Mouse (Mus musculus) stomach, postnatal 0 days (tissue): ENCODE measurements around the gene Med16. TPM values are rescaled to one million over a fixed set of nuclear protein-coding genes. Genes with fewer than 3 reads are reported as not detected.

Experiments
- ATAC-seq: fragments of 200-750 bp; cut with Nextera tagmentation; 2 replicates; pipeline ENCODE4 v1.8.0; 2017; ENCODE audit not compliant: low FRiP score, low TSS enrichment
- DNase-seq: peaks from one replicate; pipeline ENCODE4 v3.0.0-alpha.2; 2016; ENCODE audit warnings: low spot score
- H3K27ac ChIP-seq: fragments of 300-500 bp; sonication (generic); replicated peaks from 2 replicates; pipeline ENCODE4 v1.5.1; 2014; ENCODE audit warnings: mild to moderate bottlenecking, control low read depth
- H3K27me3 ChIP-seq: fragments of 300-500 bp; sonication (generic); 2 replicates; pipeline ENCODE4 v1.6.1; 2014; ENCODE audit warnings: low read length; ENCODE audit not compliant: control insufficient read depth, insufficient read depth
- H3K36me3 ChIP-seq: fragments of 300-500 bp; sonication (generic); 2 replicates; pipeline ENCODE4 v1.6.1; 2014; ENCODE audit warnings: low read length, mixed read lengths; ENCODE audit not compliant: control insufficient read depth, insufficient read depth
- H3K4me1 ChIP-seq: fragments of 300-500 bp; sonication (generic); replicated peaks from 2 replicates; pipeline ENCODE4 v1.6.1; 2014; ENCODE audit warnings: antibody characterized with exemption; ENCODE audit not compliant: control insufficient read depth, insufficient read depth
- H3K4me2 ChIP-seq: fragments of 300-500 bp; sonication (generic); replicated peaks from 2 replicates; pipeline ENCODE4 v1.6.1; 2014; ENCODE audit warnings: low read depth, mild to moderate bottlenecking, control low read depth, moderate library complexity
- H3K4me3 ChIP-seq: fragments of 300-500 bp; sonication (generic); 2 replicates; pipeline ENCODE4 v1.5.1; 2014; ENCODE audit warnings: low read depth, low read length, control low read depth
- H3K9ac ChIP-seq: fragments of 300-500 bp; sonication (generic); 2 replicates; pipeline ENCODE4 v1.6.1; 2014; ENCODE audit warnings: mild to moderate bottlenecking, low read length, control low read depth, mixed read lengths
- H3K9me3 ChIP-seq: fragments of 300-500 bp; sonication (generic); 2 replicates; pipeline ENCODE4 v1.6.1; 2016; ENCODE audit warnings: low read length; ENCODE audit not compliant: control insufficient read depth
- CTCF ChIP-seq: IDR thresholded peaks from 2 replicates; pipeline ENCODE4 v1.5.1; 2016; ENCODE audit warnings: antibody characterized with exemption, low read depth, mild to moderate bottlenecking, moderate library complexity
- EP300 ChIP-seq: optimal IDR thresholded peaks from 2 replicates; pipeline ENCODE3; 2016; ENCODE audit warnings: antibody characterized with exemption
- WGBS: fragments of 180-500 bp; shearing (Covaris S2); extraction: QIAGEN DNeasy Blood & Tissue Kit; methylation state at CpG from one replicate; pipeline ENCODE4 v1.1.7; 2014; 5-methylcytosine and 5-hydroxymethylcytosine counted together
- polyA plus RNA-seq: library from polyadenylated mRNA; unstranded; fragments of >200 nt; fragmentation: Nextera tagmentation; extraction: Ambion mirVana; gene quantifications from 2 replicates; pipeline ENCODE4 v1.2.1, GENCODE M21; 2015

Gene Med16
- polyA plus RNA-seq, 1 experiment from 2014 or later: 25.6 TPM

GRCm38 (mm10) chr10:79916808-79917531, 8.2 kb upstream of the Med16 start, which contains the start of gene Kiss1r:
Gene Kiss1r, plus strand, starts transcription at chr10:79916971.
- no peak for TF ChIP-seq EP300
- TF ChIP-seq CTCF: no peak
- Histone ChIP-seq H3K36me3 (peaks cover under 1% of the 10 kb centered on the region; the same call in 1 of the 2 replicates), H3K27me3 (peaks cover 2% of the 10 kb centered on the region; the same call in 1 of the 2 replicates), H3K4me2 (peak within 1 kb of the TSS; percentile 88), H3K9ac (peak within 1 kb of the TSS; percentile 97), H3K4me3 (peak within 1 kb of the TSS; percentile 79), H3K4me1 (peaks cover 3% of the 10 kb centered on the region; the same call in 1 of the 2 replicates), H3K27ac (peak within 1 kb of the TSS; percentile 89), H3K9me3 (no peaks in the 10 kb centered on the region)
- 2% methylated on average over 42 of the region's 42 CpGs for WGBS
- DNase-seq (peak; percentile 91), ATAC-seq (peak; percentile 72)

DNA sequence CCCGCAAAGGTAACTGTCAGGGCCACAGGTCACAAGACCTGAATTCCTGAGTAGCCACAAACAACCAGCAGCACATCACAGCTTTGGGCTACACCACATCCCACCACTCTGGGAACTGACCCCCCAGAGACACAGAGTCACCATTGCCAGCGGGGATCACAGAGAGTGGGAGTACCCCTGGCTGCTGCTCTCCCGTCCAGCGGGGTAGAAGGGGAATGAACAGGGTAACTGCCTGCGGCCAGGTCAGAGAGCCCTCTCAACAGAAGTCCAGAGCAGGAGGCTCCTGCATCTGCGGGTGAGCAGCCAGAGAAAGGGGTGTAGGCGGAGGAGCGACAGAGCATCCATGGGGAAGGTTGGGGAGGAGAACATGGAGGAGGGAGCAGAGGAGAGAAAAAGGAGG, 7.4 kb upstream of the Med16 start:
- Histone ChIP-seq H3K9me3 (no peaks in the 10 kb centered on the region), H3K27ac (peak overlapping the region; percentile 89), H3K9ac (peak overlapping the region; percentile 97), H3K4me1 (peaks cover 3% of the 10 kb centered on the region; the same call in 1 of the 2 replicates), H3K27me3 (no peaks in the 10 kb centered on the region; the same call in 1 of the 2 replicates), H3K4me2 (peak overlapping the region; percentile 88), H3K4me3 (peak overlapping the region; percentile 79), H3K36me3 (peaks cover 6% of the 10 kb centered on the region)
- ATAC-seq: no peak
- 6% methylated on average over 8 of the region's 8 CpGs for WGBS
- DNase-seq: no peak
- no peak for TF ChIP-seq EP300
- TF ChIP-seq CTCF: no peak

GRCm38 (mm10) chr10:79914948-79915596, 6.3 kb upstream of the Med16 start:
- Histone ChIP-seq H3K4me1 (peaks cover 3% of the 10 kb centered on the region; the same call in 1 of the 2 replicates), H3K9ac (peak overlapping the region; percentile 97), H3K4me2 (peak overlapping the region; percentile 88), H3K27ac (peak overlapping the region; percentile 89), H3K9me3 (no peaks in the 10 kb centered on the region), H3K27me3 (no peaks in the 10 kb centered on the region), H3K36me3 (peaks cover 9% of the 10 kb centered on the region), H3K4me3 (peak overlapping the region; percentile 8; the same call in 1 of the 2 replicates)
- peak; percentile 83 for DNase-seq
- WGBS: 46% methylated on average over 7 of the region's 7 CpGs
- TF ChIP-seq EP300 (no peak), CTCF (no peak)
- peak; percentile 75 for ATAC-seq

GRCm38 (mm10) chr10:79914131-79914947, 5.6 kb upstream of the Med16 start:
- H3K9ac ChIP-seq: peak overlapping the region; percentile 38; the same call in 1 of the 2 replicates
- peak overlapping the region; percentile 89 for H3K27ac ChIP-seq
- H3K4me3 ChIP-seq: peak overlapping the region; percentile 8; the same call in 1 of the 2 replicates
- H3K36me3 ChIP-seq: peaks cover 9% of the 10 kb centered on the region
- TF ChIP-seq CTCF: no peak
- no peak for TF ChIP-seq EP300
- DNase-seq (peak; percentile 50), ATAC-seq (no peak)
- H3K9me3 ChIP-seq: no peaks in the 10 kb centered on the region
- H3K4me2 ChIP-seq: peak overlapping the region; percentile 88
- no peaks in the 10 kb centered on the region for H3K27me3 ChIP-seq
- H3K4me1 ChIP-seq: peaks cover 3% of the 10 kb centered on the region; the same call in 1 of the 2 replicates
- 62% methylated on average over 10 of the region's 11 CpGs for WGBS

DNA sequence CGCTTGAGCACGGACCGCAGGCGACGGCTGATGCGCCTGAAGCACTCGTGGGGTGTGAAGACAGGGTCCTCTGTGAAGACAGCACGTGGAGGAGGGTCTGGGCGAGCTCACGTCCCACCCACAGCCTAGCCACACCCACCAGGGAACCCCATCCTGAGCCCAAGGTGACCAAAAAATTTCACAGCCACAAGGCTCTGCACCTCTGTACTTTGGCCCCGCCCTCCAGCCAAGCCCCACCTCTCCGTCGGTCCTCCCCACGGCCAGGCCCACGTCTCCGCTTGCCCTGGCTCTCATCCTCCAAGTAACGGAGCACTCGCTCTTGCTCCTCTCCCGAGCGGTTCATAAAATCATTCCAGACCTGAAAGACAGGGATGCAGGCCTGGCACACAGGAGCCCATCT, 3.7 kb upstream of the Med16 start:
- no peak overlapping the region for H3K9ac ChIP-seq
- TF ChIP-seq EP300: no peak
- no peak for TF ChIP-seq CTCF
- WGBS: 68% methylated on average over 20 of the region's 20 CpGs
- H3K9me3 ChIP-seq: no peaks in the 10 kb centered on the region
- DNase-seq (no peak), ATAC-seq (no peak)
- H3K4me1 ChIP-seq: no peaks in the 10 kb centered on the region
- peaks cover 9% of the 10 kb centered on the region for H3K36me3 ChIP-seq
- H3K27ac ChIP-seq: no peak overlapping the region
- H3K27me3 ChIP-seq: no peaks in the 10 kb centered on the region
- no peak overlapping the region for H3K4me2 ChIP-seq
- no peak overlapping the region for H3K4me3 ChIP-seq
